Mouse (Mus musculus) neutrophil, adult 5-6 weeks (primary cell): Measurements from ENCODE around the gene Acta1. TPM values are rescaled to one million over a fixed set of nuclear protein-coding genes. Genes with fewer than 3 reads are reported as not detected.

Experiments used
- ATAC-seq: fragments of 151-379, 151-347 bp; 2 replicates; pipeline ENCODE4 v1.8.0; 2017; ENCODE audit warnings: mild to moderate bottlenecking, moderate TSS enrichment; ENCODE audit not compliant: insufficient number of reproducible peaks, poor library complexity, low FRiP score, severe bottlenecking; ENCODE audit errors: extremely low read depth
- total RNA-seq: library from RNA; stranded (forward); fragments of 200-1000 nt; gene quantifications from 2 replicates; pipeline ENCODE4 v1.2.3, GENCODE M21; 2017

Acta1 gene
- total RNA-seq, 1 experiment from 2014 or later, result not detected

GRCm38 (mm10) chr8:123887163-123887562 is 7.4 kb downstream of the Acta1 start:
- no peak for ATAC-seq

- ATAC-seq, result no peak
These were observed 9.6 kb downstream of the Acta1 start for GRCm38 (mm10) chr8:123884721-123885565.

GRCm38 (mm10) chr8:123883094-123883493 is 11.5 kb downstream of the Acta1 start:
- ATAC-seq, result no peak

GRCm38 (mm10) chr8:123882412-123882811 is 12.1 kb downstream of the Acta1 start:
- ATAC-seq, result no peak

- no peak for ATAC-seq
These were observed 13.7 kb downstream of the Acta1 start for GRCm38 (mm10) chr8:123880821-123881350.

- ATAC-seq, result no peak
These were observed 14.3 kb downstream of the Acta1 start for GRCm38 (mm10) chr8:123880271-123880670.

- no peak for ATAC-seq
These were observed 16.7 kb downstream of the Acta1 start for GRCm38 (mm10) chr8:123877865-123878264.

GRCm38 (mm10) chr8:123874324-123874723 is 20.2 kb downstream of the Acta1 start:
- no peak for ATAC-seq

- no peak for ATAC-seq
These were observed 21.2 kb downstream of the Acta1 start for GRCm38 (mm10) chr8:123873364-123873763.

- no peak for ATAC-seq
These were observed 22.5 kb downstream of the Acta1 start for GRCm38 (mm10) chr8:123872048-123872447.

- ATAC-seq, result no peak
These were observed 27.6 kb downstream of the Acta1 start for GRCm38 (mm10) chr8:123866971-123867370.

- no peak for ATAC-seq
These were observed 28.8 kb downstream of the Acta1 start for GRCm38 (mm10) chr8:123865786-123866185.

- no peak for ATAC-seq
These were observed 34.2 kb downstream of the Acta1 start for GRCm38 (mm10) chr8:123860386-123860785.

- ATAC-seq, result no peak
These were observed 34.8 kb downstream of the Acta1 start, which contains the start of gene Ccsap for GRCm38 (mm10) chr8:123859648-123860259. Ccsap (minus strand) TSS chr8:123860209.

GRCm38 (mm10) chr8:123858941-123859647 is 35.5 kb downstream of the Acta1 start:
- ATAC-seq, result peak; percentile 89

- no peak for ATAC-seq
These were observed 36.0 kb downstream of the Acta1 start for GRCm38 (mm10) chr8:123858574-123858940.

GRCm38 (mm10) chr8:123857361-123857760 is 37.2 kb downstream of the Acta1 start:
- no peak for ATAC-seq

- no peak for ATAC-seq
These were observed 39.6 kb downstream of the Acta1 start for GRCm38 (mm10) chr8:123854733-123855475.

- no peak for ATAC-seq
These were observed 40.3 kb downstream of the Acta1 start for GRCm38 (mm10) chr8:123854252-123854651.
